Mouse (Mus musculus) heart, embryonic 14.5 days (tissue): Measurements from ENCODE around the gene Zfand6. TPM values are rescaled to one million over a fixed set of nuclear protein-coding genes. Genes with fewer than 3 reads are reported as not detected.

Source experiments
- ATAC-seq: fragments of 200-750 bp; cut with Nextera tagmentation; 2 replicates; pipeline ENCODE4 v1.8.0; 2017; ENCODE audit warnings: low read depth, moderate TSS enrichment; ENCODE audit not compliant: insufficient number of reproducible peaks, insufficient read depth, low FRiP score
- H3K27ac ChIP-seq, 2 experiments: fragments of 200-500 bp in 1 of 2; fragments of 300-500 bp in 1 of 2; sonication (generic) in 1 of 2; replicated peaks in 1 of 2; 2 replicates each; pipeline ENCODE4 v1.5.1; 2012 to 2014; ENCODE audit warnings: low read depth in 2 of 2, low read length in 2 of 2, control low read depth in 1 of 2, mild to moderate bottlenecking in 1 of 2, mixed read lengths in 1 of 2; ENCODE audit not compliant: control insufficient read depth in 1 of 2, insufficient read depth in 1 of 2
- H3K27me3 ChIP-seq: fragments of 300-500 bp; sonication (generic); 2 replicates; pipeline ENCODE4 v1.6.1; 2014; ENCODE audit warnings: mild to moderate bottlenecking, low read length, control low read depth; ENCODE audit not compliant: control insufficient read depth, insufficient read depth
- H3K36me3 ChIP-seq: fragments of 300-500 bp; sonication (generic); 2 replicates; pipeline ENCODE4 v1.6.1; 2014; ENCODE audit warnings: mild to moderate bottlenecking, control low read depth, low read length, mixed read lengths; ENCODE audit not compliant: control insufficient read depth, insufficient read depth
- H3K4me1 ChIP-seq, 2 experiments: fragments of 200-500 bp in 1 of 2; fragments of 300-500 bp in 1 of 2; sonication (generic) in 1 of 2; 2 replicates each; pipeline ENCODE4 v1.6.1; 2012 to 2014; ENCODE audit warnings: low read length in 2 of 2, control low read depth in 1 of 2, mixed read lengths in 1 of 2; ENCODE audit not compliant: control insufficient read depth in 2 of 2, insufficient read depth in 2 of 2
- H3K4me2 ChIP-seq: fragments of 300-500 bp; sonication (generic); 2 replicates; pipeline ENCODE4 v1.6.1; 2014; ENCODE audit warnings: mild to moderate bottlenecking, low read length
- H3K4me3 ChIP-seq, 2 experiments: fragments of 200-500 bp in 1 of 2; fragments of 300-500 bp in 1 of 2; sonication (generic) in 1 of 2; 2 replicates each; pipeline ENCODE4 v1.5.1; 2012 to 2014; ENCODE audit warnings: low read length in 2 of 2, mild to moderate bottlenecking in 2 of 2, control low read depth in 1 of 2, low read depth in 1 of 2, moderate library complexity in 1 of 2; ENCODE audit not compliant: control insufficient read depth in 1 of 2, insufficient read depth in 1 of 2
- H3K9ac ChIP-seq: fragments of 300-500 bp; sonication (generic); 2 replicates; pipeline ENCODE4 v1.6.1; 2014; ENCODE audit warnings: mild to moderate bottlenecking, low read length
- H3K9me3 ChIP-seq: fragments of 300-500 bp; sonication (generic); 2 replicates; pipeline ENCODE4 v1.6.1; 2016; ENCODE audit warnings: low read length, control low read depth; ENCODE audit not compliant: control insufficient read depth
- WGBS: fragments of 180-500 bp; shearing (Covaris S2); extraction: QIAGEN DNeasy Blood & Tissue Kit; methylation state at CpG from one replicate; pipeline ENCODE4 v1.1.7; 2014; 5-methylcytosine and 5-hydroxymethylcytosine counted together
- polyA plus RNA-seq: library from polyadenylated mRNA; unstranded; fragments of >200 nt; fragmentation: Nextera tagmentation; extraction: Ambion mirVana; gene quantifications from 2 replicates; pipeline ENCODE4 v1.2.1, GENCODE M21; 2014

Gene Zfand6
- polyA plus RNA-seq, 1 experiment from 2014 or later = 168 TPM

DNA sequence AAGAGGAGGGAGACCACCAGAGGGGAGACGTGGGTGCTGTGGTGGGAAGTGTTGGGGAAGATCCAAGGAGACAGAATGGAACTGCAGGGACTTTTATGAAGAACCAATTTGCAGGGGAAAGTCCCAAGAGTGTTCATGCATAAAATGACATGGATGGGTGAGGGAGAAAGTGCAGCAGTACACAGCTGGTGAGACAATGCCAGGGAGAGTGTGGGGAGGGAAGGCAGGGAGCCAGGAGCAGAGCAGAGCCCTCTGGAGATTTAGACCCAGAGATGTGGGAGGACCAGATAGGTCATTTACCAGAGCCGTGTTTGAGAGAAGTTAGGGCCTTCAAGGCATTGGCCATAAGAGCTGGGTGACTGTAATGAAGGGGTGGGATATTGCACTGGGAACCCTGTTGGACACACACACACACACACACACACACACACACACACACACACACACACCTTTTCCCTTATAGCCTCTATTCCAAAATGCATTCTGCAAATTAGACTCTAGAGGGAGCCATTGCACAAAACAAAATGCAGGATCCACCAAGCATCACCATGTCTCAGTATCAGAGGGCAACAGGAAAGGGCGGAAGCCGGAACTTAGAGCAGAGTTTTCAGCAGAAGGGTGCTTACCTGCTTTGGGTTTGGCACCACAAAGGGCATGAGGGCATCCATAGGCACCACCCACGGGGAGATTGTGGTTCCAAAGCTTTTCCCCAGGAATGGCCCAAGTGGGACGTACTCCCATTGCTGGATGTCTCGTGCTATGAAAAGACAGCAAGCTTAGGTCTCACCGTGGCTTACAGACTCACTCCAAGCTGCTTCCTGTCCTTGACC, 95.5 kb downstream of the Zfand6 start:
- 0 out of 2 replicates have a peak, but pooled peaks have one; percentile 6 for ATAC-seq
- Histone ChIP-seq H3K9me3 (no peaks in the 10 kb centered on the region), H3K9ac (no peak overlapping the region), H3K27me3 (no peaks in the 10 kb centered on the region), H3K36me3 (no peaks in the 10 kb centered on the region), H3K27ac (no peak overlapping the region), H3K4me2 (no peak overlapping the region), H3K4me3 (no peak overlapping the region), H3K4me1 (peaks cover 0 to 2% of the 10 kb centered on the region in 2 experiments; a peak in 1 of 4 replicates)
- WGBS = 43% methylated on average over 8 of the region's 8 CpGs

- Histone ChIP-seq H3K9ac (no peak overlapping the region), H3K36me3 (no peaks in the 10 kb centered on the region), H3K4me3 (no peak overlapping the region), H3K4me2 (no peak overlapping the region), H3K9me3 (no peaks in the 10 kb centered on the region), H3K27me3 (no peaks in the 10 kb centered on the region), H3K27ac (no peak overlapping the region), H3K4me1 (peaks cover 0 to 8% of the 10 kb centered on the region in 2 experiments; a peak in 3 of 4 replicates)
- WGBS = 78% methylated on average over 3 of the region's 3 CpGs
- ATAC-seq = no peak
Observed at GRCm38 (mm10) chr7:84591347-84591746, 98.4 kb downstream of the Zfand6 start.

- H3K36me3 ChIP-seq = no peaks in the 10 kb centered on the region
- H3K4me3 ChIP-seq = no peak overlapping the region
- H3K27me3 ChIP-seq = no peaks in the 10 kb centered on the region
- no peaks in the 10 kb centered on the region for H3K9me3 ChIP-seq
- no peak overlapping the region for H3K9ac ChIP-seq
- no peak overlapping the region for H3K4me2 ChIP-seq
- peaks cover 2 to 8% of the 10 kb centered on the region in 2 experiments; a peak in 3 of 4 replicates for H3K4me1 ChIP-seq
- 91% methylated on average over 2 of the region's 2 CpGs for WGBS
- ATAC-seq = no peak
- no peak overlapping the region for H3K27ac ChIP-seq
Observed at GRCm38 (mm10) chr7:84590622-84591021, 99.1 kb downstream of the Zfand6 start.

DNA sequence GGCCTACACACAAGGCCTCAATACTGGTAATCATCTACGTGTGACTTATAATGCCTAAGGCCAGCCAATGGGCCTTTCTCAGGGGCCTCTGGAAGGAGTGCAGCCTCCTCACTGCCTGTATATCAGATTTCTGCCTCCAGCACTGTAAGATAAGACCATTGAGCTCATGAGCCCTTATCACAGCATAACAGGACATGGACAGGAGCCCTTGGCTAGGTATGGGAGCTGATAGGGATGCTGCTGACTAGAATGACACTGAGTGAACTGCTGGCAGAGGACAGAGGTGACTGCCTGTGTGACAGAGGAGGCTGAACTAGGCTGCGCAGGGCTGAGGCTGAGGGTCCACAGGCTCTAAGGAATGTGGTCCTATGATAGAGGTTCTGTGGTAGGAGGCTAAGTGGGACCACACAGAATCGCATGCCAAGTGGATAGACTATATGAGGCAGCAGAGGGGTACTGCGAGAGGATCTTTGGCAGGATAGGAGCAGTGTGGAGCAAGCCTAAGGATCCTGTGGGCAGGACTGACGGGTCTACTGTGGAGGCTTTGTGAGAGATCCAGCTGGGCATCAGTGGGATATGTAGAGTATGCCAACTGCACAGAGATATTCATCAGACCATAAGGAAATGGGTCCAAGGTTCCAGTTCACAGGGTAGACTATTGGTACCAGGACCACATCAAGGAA, 102.5 kb downstream of the Zfand6 start:
- no peaks in the 10 kb centered on the region for H3K27me3 ChIP-seq
- H3K27ac ChIP-seq = no peak overlapping the region
- peaks cover 2 to 6% of the 10 kb centered on the region in 2 experiments; a peak in 2 of 4 replicates for H3K4me1 ChIP-seq
- no peak overlapping the region for H3K9ac ChIP-seq
- no peak overlapping the region for H3K4me3 ChIP-seq
- H3K9me3 ChIP-seq = no peaks in the 10 kb centered on the region
- H3K36me3 ChIP-seq = no peaks in the 10 kb centered on the region
- H3K4me2 ChIP-seq = no peak overlapping the region
- no peak; the same call in 1 of the 2 replicates for ATAC-seq
- WGBS = 82% methylated on average over 5 of the region's 5 CpGs

DNA sequence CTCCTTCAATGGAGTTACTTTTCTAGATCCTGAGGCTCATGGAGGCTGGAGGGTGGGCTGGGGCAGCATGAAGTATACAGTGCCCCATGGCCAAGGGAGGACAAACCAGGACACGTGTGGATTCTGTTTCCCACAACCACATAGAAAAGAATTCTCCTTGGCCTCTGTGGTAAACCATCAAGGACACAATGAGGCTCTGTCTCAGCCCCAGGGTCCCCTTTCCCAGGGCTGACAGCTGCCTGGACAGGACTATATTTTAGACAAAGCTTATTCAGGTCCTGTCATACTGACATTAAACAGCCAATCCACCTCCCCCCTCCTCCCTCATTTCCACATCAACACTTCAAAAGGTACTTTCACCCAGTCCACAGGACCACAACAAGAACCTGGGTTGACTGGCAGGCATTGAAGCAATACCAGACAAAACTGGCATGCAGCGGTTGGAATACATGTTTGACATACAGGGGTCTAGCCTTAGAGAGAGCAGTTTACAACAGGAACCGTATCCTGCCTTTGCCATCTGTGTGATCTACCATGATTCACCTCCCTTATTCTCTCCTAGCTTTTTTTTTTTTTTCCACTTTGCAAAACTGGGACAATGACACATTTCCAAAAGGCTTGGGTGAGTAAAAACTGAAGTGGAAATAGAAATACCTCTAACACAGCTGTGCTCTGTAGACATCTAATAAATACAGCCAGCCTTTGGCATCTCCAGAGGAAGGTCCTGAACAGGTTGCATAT, 103.2 kb downstream of the Zfand6 start:
- no peak for ATAC-seq
- Histone ChIP-seq H3K27ac (no peak overlapping the region), H3K4me2 (no peak overlapping the region), H3K27me3 (no peaks in the 10 kb centered on the region), H3K9me3 (no peaks in the 10 kb centered on the region), H3K9ac (no peak overlapping the region), H3K36me3 (no peaks in the 10 kb centered on the region), H3K4me1 (peaks cover 2 to 6% of the 10 kb centered on the region in 2 experiments; a peak in 2 of 4 replicates), H3K4me3 (no peak overlapping the region)
- 70% methylated on average over 3 of the region's 3 CpGs for WGBS

GRCm38 (mm10) chr7:84585086-84585485, 104.7 kb downstream of the Zfand6 start:
- Histone ChIP-seq H3K9me3 (no peaks in the 10 kb centered on the region), H3K4me1 (peaks cover 2 to 6% of the 10 kb centered on the region in 2 experiments; a peak in 2 of 4 replicates), H3K27me3 (no peaks in the 10 kb centered on the region), H3K36me3 (no peaks in the 10 kb centered on the region), H3K4me3 (no peak overlapping the region), H3K9ac (no peak overlapping the region), H3K4me2 (no peak overlapping the region), H3K27ac (no peak overlapping the region)
- ATAC-seq = no peak
- WGBS = 83% methylated on average over 4 of the region's 4 CpGs

GRCm38 (mm10) chr7:84579769-84580168, 110.0 kb downstream of the Zfand6 start:
- no peak overlapping the region for H3K4me3 ChIP-seq
- no peak overlapping the region for H3K27ac ChIP-seq
- 77% methylated on average over 1 of the region's 1 CpGs for WGBS
- no peaks in the 10 kb centered on the region for H3K4me1 ChIP-seq
- ATAC-seq = no peak
- H3K9me3 ChIP-seq = no peaks in the 10 kb centered on the region
- H3K27me3 ChIP-seq = no peaks in the 10 kb centered on the region
- no peak overlapping the region for H3K9ac ChIP-seq
- no peak overlapping the region for H3K4me2 ChIP-seq
- H3K36me3 ChIP-seq = no peaks in the 10 kb centered on the region
